Mouse (Mus musculus) cerebellum, adult 9-10 months (tissue): ENCODE measurements at regions not wholly inside any gene's neighbourhood (a gene's known extent, or its start where the extent isn't known, plus 50 kb on each side); places are given as distances from the start of the nearest gene placed in this dataset.
"Not testable (repeated sequence)": the region's sequence is repeated elsewhere in the genome, so short reads cannot be mapped to it uniquely, and the experiment has no call there.

ENCODE experiments used
- DNase-seq: peaks from one replicate; pipeline ENCODE4 v3.0.0; 2022

GRCm38 (mm10) chr15:25237665-25238664 lies 175.6 kb downstream of the Basp1 start:
- no peak for DNase-seq

- no peak for DNase-seq
These were observed 177.3 kb downstream of the Basp1 start for GRCm38 (mm10) chr15:25236191-25236723.

GRCm38 (mm10) chr15:25234064-25234700 lies 179.4 kb downstream of the Basp1 start:
- DNase-seq = no peak

- DNase-seq = no peak
These were observed 183.4 kb downstream of the Basp1 start for GRCm38 (mm10) chr15:25230213-25230612.

GRCm38 (mm10) chr15:25229807-25230206 lies 183.8 kb downstream of the Basp1 start:
- no peak for DNase-seq

- DNase-seq = no peak
These were observed 186.1 kb downstream of the Basp1 start for GRCm38 (mm10) chr15:25227496-25227895.

GRCm38 (mm10) chr15:25225936-25226335 lies 187.6 kb downstream of the Basp1 start:
- DNase-seq = no peak

GRCm38 (mm10) chr15:25225431-25225830 lies 188.1 kb downstream of the Basp1 start:
- no peak for DNase-seq

GRCm38 (mm10) chr15:25221749-25222148 lies 191.8 kb downstream of the Basp1 start:
- no peak for DNase-seq

- DNase-seq = no peak
These were observed 197.2 kb downstream of the Basp1 start for GRCm38 (mm10) chr15:25216375-25216774.

GRCm38 (mm10) chr15:25202097-25202496 lies 211.5 kb downstream of the Basp1 start:
- DNase-seq = no peak

- not testable (repeated sequence) for DNase-seq
These were observed 213.3 kb downstream of the Basp1 start for GRCm38 (mm10) chr15:25200249-25200648.

- DNase-seq = no peak
These were observed 225.7 kb downstream of the Basp1 start for GRCm38 (mm10) chr15:25187881-25188326.

- DNase-seq = no peak
These were observed 240.8 kb downstream of the Basp1 start for GRCm38 (mm10) chr15:25172755-25173154.

GRCm38 (mm10) chr15:25146371-25146770 lies 267.2 kb downstream of the Basp1 start:
- no peak for DNase-seq

- no peak for DNase-seq
These were observed 269.3 kb downstream of the Basp1 start for GRCm38 (mm10) chr15:25144228-25144627.

GRCm38 (mm10) chr15:25140389-25141181 lies 273.0 kb downstream of the Basp1 start:
- DNase-seq = no peak

GRCm38 (mm10) chr15:25137091-25137490 lies 276.5 kb downstream of the Basp1 start:
- DNase-seq = no peak

GRCm38 (mm10) chr15:25135471-25136262 lies 277.9 kb downstream of the Basp1 start:
- no peak for DNase-seq

- no peak for DNase-seq
These were observed 283.5 kb downstream of the Basp1 start for GRCm38 (mm10) chr15:25130096-25130495.

GRCm38 (mm10) chr15:25129572-25129971 lies 284.0 kb downstream of the Basp1 start:
- no peak for DNase-seq

- DNase-seq = no peak
These were observed 293.1 kb downstream of the Basp1 start for GRCm38 (mm10) chr15:25120441-25120840.
